Mouse (Mus musculus) gonadal fat pad, adult 2 months (tissue): ENCODE results near the gene Eid3. TPM values are rescaled to one million over a fixed set of nuclear protein-coding genes. Genes with fewer than 3 reads are reported as not detected.

Source experiments
- DNase-seq: peaks from one replicate; pipeline ENCODE4 v3.0.0-alpha.2; 2012; ENCODE audit warnings: low read depth
- polyA plus RNA-seq: library from polyadenylated mRNA; depleted of rRNA; stranded (reverse); fragments of >200 nt; gene quantifications from 2 replicates; pipeline ENCODE4 v1.2.3, GENCODE M21; 2012; rRNA removed

Eid3 gene
- polyA plus RNA-seq, 1 experiment, result 4.1 TPM

GRCm38 (mm10) chr10:82913238-82913637 lies 46.8 kb downstream of the Eid3 start:
- DNase-seq, result no peak

GRCm38 (mm10) chr10:82913772-82914171 lies 47.3 kb downstream of the Eid3 start:
- DNase-seq, result no peak

Other genes starting within 250 kb of the Eid3 start
- gene 1190007I07Rik, start 243.4 kb upstream of the Eid3 start, polyA plus RNA-seq, result 30.5 and 37.8 TPM in 2 replicates
- 22.6 and 26.7 TPM in 2 replicates for gene Tdg, start 236.8 kb upstream of the Eid3 start, polyA plus RNA-seq
- gene Glt8d2, start 176.0 kb upstream of the Eid3 start, polyA plus RNA-seq, result 7.6 and 8.8 TPM in 2 replicates
- 10.9 and 12.2 TPM in 2 replicates for gene Hcfc2, start 170.5 kb upstream of the Eid3 start, polyA plus RNA-seq
- gene Nfyb, start 102.5 kb upstream of the Eid3 start, polyA plus RNA-seq, result 11.4 and 12.0 TPM in 2 replicates
- gene Txnrd1, start 32.7 kb upstream of the Eid3 start, polyA plus RNA-seq, result 36.1 and 44.0 TPM in 2 replicates
- gene Chst11, start 118.9 kb downstream of the Eid3 start, polyA plus RNA-seq, result 7.8 and 9.6 TPM in 2 replicates